Mouse (Mus musculus) heart, embryonic 16.5 days (tissue): ENCODE results near the gene Emc10. TPM values are rescaled to one million over a fixed set of nuclear protein-coding genes. Genes with fewer than 3 reads are reported as not detected.

Experiments
- ATAC-seq: fragments of 200-750 bp; cut with Nextera tagmentation; replicated peaks from 2 replicates; pipeline ENCODE4 v1.8.0; 2017; ENCODE audit warnings: moderate number of reproducible peaks; ENCODE audit not compliant: insufficient read depth, low FRiP score; ENCODE audit errors: extremely low read depth
- H3K27ac ChIP-seq: fragments of 300-500 bp; sonication (generic); 2 replicates; pipeline ENCODE4 v1.5.1; 2014; ENCODE audit warnings: mild to moderate bottlenecking, low read length, control low read depth, moderate library complexity
- H3K27me3 ChIP-seq: fragments of 300-500 bp; sonication (generic); 2 replicates; pipeline ENCODE4 v1.6.1; 2014; ENCODE audit warnings: low read length, mixed read lengths; ENCODE audit not compliant: control insufficient read depth, insufficient read depth
- H3K36me3 ChIP-seq: fragments of 300-500 bp; sonication (generic); 2 replicates; pipeline ENCODE4 v1.6.1; 2014; ENCODE audit not compliant: control insufficient read depth, insufficient read depth
- H3K4me1 ChIP-seq: fragments of 300-500 bp; sonication (generic); 2 replicates; pipeline ENCODE4 v1.6.1; 2014; ENCODE audit warnings: low read length, mixed read lengths; ENCODE audit not compliant: control insufficient read depth, insufficient read depth
- H3K4me2 ChIP-seq: fragments of 300-500 bp; sonication (generic); 2 replicates; pipeline ENCODE4 v1.6.1; 2014; ENCODE audit warnings: low read depth, mild to moderate bottlenecking, control low read depth, low read length
- H3K4me3 ChIP-seq: fragments of 300-500 bp; sonication (generic); 2 replicates; pipeline ENCODE4 v1.5.1; 2014; ENCODE audit warnings: mild to moderate bottlenecking, control low read depth, low read length
- H3K9ac ChIP-seq: fragments of 300-500 bp; sonication (generic); 2 replicates; pipeline ENCODE4 v1.6.1; 2014; ENCODE audit warnings: low read length, control low read depth
- H3K9me3 ChIP-seq: fragments of 300-500 bp; sonication (generic); replicated peaks from 2 replicates; pipeline ENCODE4 v1.6.1; 2016; ENCODE audit warnings: low read length; ENCODE audit not compliant: control insufficient read depth
- WGBS: fragments of 180-500 bp; shearing (Covaris S2); extraction: QIAGEN DNeasy Blood & Tissue Kit; methylation state at CpG from one replicate; pipeline ENCODE4 v1.1.7; 2014; 5-methylcytosine and 5-hydroxymethylcytosine counted together
- polyA plus RNA-seq: library from polyadenylated mRNA; unstranded; fragments of >200 nt; fragmentation: Nextera tagmentation; extraction: Ambion mirVana; gene quantifications from 2 replicates; pipeline ENCODE4 v1.2.1, GENCODE M21; 2015

Gene Emc10
- polyA plus RNA-seq, 1 experiment from 2014 or later, result 88.7 TPM

DNA sequence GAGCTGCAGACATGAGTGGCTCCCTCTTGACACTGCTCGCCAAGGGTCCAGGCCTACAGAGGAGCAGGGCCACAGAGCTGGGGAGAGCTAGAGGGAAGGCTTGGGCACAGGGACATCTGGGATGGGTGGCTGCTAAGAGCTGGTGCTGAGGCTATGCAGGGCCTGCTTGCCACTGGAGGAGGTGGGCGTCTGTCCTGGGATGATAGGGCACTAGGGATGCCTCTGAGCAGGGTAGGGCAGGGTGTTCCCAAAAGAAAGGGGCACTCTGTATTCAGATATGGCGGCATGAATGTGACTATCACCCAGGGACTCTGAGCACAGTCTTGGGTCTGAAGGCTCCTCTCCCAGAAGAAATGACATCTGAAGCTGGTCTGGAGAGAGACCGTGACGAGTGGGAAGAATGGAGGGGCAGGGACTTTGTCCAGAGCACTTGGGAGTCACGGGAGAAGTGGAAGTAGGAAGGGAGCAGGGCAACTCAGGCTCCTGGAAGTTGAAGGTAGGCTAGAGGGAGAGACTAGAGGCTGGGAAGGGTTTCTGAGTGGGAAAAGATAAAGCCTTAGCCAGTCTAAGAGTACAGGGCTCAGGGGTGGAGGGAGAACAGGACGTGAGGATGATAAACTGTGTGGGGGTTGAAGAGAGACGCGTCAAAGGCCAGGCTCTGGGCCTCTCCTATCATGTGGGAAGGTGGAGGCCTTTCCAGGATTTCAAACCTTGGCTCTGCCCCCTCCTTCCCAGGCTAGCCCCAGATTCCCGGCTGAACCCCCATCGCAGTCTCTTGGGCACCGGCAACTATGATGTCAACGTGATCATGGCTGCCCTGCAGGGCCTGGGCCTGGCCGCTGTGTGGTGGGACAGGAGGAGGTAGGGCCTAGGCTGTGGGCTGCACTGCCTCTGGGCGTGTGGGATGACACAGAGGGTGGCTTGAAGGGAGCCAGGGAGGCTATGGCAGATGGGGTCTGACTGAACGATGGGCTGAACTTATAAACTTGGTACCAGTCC, 26.4 kb downstream of the Emc10 start:
- ATAC-seq, result no peak
- H3K27me3 ChIP-seq, result no peaks in the 10 kb centered on the region
- no peaks in the 10 kb centered on the region for H3K9me3 ChIP-seq
- peak overlapping the region; percentile 85 for H3K9ac ChIP-seq
- peak overlapping the region; percentile 99 for H3K27ac ChIP-seq
- 57% methylated on average over 16 of the region's 16 CpGs for WGBS
- H3K4me2 ChIP-seq, result peak overlapping the region; percentile 91
- H3K4me1 ChIP-seq, result peaks cover 46% of the 10 kb centered on the region
- no peaks in the 10 kb centered on the region for H3K36me3 ChIP-seq
- H3K4me3 ChIP-seq, result no peak overlapping the region

DNA sequence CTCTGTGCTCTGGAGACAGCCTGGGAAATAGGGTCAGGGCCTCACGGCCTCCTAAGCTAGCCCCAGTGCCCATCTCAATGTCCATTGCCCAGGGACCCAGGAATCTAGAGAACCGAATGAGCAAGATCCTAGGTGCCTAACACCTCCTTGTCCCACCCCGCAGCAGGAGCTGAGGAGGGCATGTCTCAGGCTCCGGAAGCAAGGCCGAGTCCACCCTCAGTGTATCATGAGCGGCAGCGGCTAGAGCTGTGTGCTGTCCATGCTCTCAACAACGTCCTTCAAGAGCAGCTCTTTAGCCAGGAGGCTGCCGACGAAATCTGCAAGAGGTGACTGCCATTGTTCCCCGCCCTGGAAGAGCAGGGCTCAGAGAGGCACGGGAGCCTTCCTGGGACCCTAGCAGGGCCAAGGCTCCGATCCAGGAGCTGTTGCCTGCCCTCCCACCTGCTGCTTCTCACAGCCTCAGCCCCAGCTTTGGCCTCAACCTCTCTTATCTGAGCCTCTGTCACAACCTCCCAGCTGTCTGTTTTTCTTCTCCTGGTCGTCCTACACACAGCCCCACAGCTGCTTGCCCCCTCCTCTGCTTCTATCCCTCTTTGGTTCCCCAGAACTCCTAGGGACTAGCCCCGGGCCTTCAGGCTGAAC, 27.6 kb downstream of the Emc10 start:
- H3K9ac ChIP-seq, result peak overlapping the region; percentile 85
- peak overlapping the region; percentile 99 for H3K27ac ChIP-seq
- H3K9me3 ChIP-seq, result no peaks in the 10 kb centered on the region
- WGBS, result 34% methylated on average over 15 of the region's 15 CpGs
- peaks cover 46% of the 10 kb centered on the region for H3K4me1 ChIP-seq
- H3K4me3 ChIP-seq, result peak overlapping the region; percentile 77
- no peak for ATAC-seq
- H3K27me3 ChIP-seq, result peaks cover 4% of the 10 kb centered on the region; the same call in 1 of the 2 replicates
- peak overlapping the region; percentile 91 for H3K4me2 ChIP-seq
- no peaks in the 10 kb centered on the region for H3K36me3 ChIP-seq

DNA sequence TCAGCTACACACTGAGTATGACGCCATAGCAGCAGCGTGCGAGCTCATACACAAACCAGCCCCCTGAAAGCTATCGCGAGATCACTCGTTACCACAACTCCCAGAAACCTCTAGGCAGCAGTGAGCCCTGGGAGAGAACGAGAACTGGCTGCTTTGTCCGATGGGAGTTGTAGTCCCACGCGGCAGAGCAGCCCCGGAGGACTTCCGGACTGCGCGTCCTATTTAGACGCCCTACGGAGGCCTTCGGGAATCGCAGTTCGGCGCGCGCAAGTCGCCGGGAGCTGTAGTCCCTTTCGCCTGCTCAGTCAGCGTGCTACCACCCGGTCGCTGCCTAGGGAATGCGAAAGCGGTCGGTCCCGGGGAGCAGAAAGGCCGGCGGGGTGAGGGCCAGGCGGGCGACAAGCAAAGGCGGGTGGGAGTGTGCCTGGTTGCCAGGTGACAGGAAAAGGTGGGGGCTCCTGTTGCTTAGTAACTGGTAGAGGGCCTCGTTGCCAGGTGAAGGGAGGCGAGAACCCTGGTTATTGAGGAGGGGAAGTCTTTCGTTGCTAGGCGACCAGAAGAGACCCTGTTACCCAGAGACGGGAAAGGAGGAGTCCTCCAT, 28.4 kb downstream of the Emc10 start, which contains the start of gene Josd2:
Gene Josd2 (plus strand): TSS at position 170 of the 601 bp plus-strand sequence.
- Histone ChIP-seq H3K36me3 (no peaks in the 10 kb centered on the region), H3K9me3 (no peaks in the 10 kb centered on the region), H3K4me1 (peaks cover 45% of the 10 kb centered on the region), H3K4me2 (peak within 1 kb of the TSS; percentile 91), H3K9ac (peak within 1 kb of the TSS; percentile 85), H3K27me3 (peaks cover 7% of the 10 kb centered on the region; the same call in 1 of the 2 replicates), H3K27ac (peak within 1 kb of the TSS; percentile 99), H3K4me3 (peak within 1 kb of the TSS; percentile 77)
- under 1% methylated on average over 42 of the region's 42 CpGs for WGBS
- peak; percentile 85 for ATAC-seq

DNA sequence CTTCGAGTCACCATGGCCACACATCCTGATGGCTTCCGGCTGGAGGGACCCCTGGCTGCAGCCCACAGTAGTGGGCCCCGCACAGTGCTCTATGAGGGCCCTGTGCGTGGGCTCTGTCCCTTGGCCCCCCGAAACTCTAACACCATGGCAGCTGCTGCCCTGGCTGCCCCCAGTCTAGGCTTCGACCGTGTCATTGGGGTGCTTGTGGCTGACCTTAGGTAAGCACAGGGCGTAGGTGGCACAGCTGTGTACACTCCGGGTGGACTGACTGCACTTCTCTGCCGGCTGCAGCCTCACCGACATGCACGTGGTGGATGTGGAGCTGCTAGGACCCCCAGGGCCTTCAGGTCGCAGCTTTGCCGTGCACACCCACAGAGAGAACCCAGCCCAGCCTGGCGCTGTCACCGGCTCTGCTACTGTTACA, 29.4 kb downstream of the Emc10 start:
- H3K36me3 ChIP-seq, result no peaks in the 10 kb centered on the region
- no peak overlapping the region; the same call in 1 of the 2 replicates for H3K27ac ChIP-seq
- H3K4me1 ChIP-seq, result peaks cover 35% of the 10 kb centered on the region
- no peaks in the 10 kb centered on the region for H3K9me3 ChIP-seq
- ATAC-seq, result no peak
- WGBS, result 82% methylated on average over 16 of the region's 16 CpGs
- H3K9ac ChIP-seq, result no peak overlapping the region
- H3K4me3 ChIP-seq, result no peak overlapping the region
- peaks cover 13% of the 10 kb centered on the region for H3K27me3 ChIP-seq
- H3K4me2 ChIP-seq, result no peak overlapping the region

DNA sequence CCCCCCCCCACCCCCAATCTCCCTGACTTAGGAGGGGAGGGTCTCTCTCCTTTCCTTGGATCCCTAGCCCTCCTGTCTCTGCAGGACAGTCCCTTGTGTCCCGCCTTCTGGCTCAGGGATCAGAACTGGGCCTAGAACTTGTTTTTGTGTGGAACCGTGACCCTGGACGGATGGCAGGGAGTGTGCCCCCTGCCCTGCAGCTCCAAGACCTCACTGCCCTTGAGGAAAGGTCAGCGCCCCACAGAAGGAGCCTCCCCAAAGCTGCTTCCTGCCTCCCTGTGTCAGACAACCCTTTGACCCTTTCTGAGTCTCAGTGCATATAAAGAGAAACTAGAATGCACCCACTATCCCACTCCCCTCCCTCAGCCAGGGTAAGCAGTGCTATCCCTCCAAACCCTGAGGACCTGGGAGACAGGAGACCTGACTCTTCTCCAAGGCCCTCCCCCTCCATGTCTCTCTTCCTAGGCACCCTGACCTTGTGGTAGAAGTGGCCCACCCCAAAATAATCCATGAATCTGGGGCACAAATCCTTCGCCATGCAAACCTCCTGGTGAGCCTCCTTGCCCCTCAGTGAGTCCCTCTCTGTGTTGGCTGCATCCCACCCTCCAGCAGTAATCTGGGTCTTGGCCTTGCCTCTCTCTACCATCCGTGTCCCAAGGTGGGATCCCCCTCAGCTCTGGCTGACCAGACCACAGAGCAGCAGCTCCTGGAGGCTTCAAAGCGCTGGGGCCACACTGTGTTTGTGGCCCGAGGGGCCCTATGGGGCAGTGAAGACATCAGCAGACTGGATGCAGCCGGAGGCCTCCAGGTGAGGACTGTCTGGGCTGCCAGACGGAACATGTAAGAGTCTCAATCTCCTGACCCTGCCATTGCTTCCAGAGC, 30.1 kb downstream of the Emc10 start:
- Histone ChIP-seq H3K9me3 (no peaks in the 10 kb centered on the region), H3K36me3 (0 out of 2 replicates have a peak, but pooled peaks cover 4% of the 10 kb centered on the region), H3K4me2 (no peak overlapping the region), H3K4me1 (peaks cover 29% of the 10 kb centered on the region), H3K27me3 (peaks cover 19% of the 10 kb centered on the region), H3K4me3 (no peak overlapping the region), H3K27ac (no peak overlapping the region), H3K9ac (0 out of 2 replicates have a peak overlapping the region, but pooled peaks have one; percentile 46)
- ATAC-seq, result no peak
- WGBS, result 80% methylated on average over 10 of the region's 10 CpGs

DNA sequence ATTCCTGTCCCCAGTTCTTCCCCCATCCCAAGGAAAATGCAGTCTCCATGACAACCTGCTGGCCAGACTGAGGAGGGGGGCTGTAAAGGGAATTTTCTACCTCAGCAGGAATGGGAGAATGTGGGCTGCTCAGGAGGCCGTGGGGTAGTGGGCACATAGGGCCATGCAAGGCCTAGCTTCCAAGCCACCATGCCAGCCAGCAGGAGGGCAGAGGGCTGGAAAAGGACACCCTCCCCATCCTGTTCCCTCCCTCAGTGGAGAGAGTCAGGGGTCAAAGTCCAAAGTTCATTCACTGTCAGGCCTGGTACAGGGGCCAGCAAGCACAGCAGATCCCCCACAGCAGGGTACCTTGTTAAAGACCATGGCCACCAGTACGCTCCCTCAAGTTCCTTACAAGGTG, 31.2 kb downstream of the Emc10 start, which contains the start of gene Aspdh:
Gene Aspdh (plus strand): TSS at position 281 of the 400 bp plus-strand sequence.
- Histone ChIP-seq H3K9ac (0 out of 2 replicates have a peak within 1 kb of the TSS, but pooled peaks have one; percentile 46), H3K27ac (no peak within 1 kb of the TSS), H3K9me3 (no peaks in the 10 kb centered on the region), H3K36me3 (0 out of 2 replicates have a peak, but pooled peaks cover 4% of the 10 kb centered on the region), H3K27me3 (peaks cover 27% of the 10 kb centered on the region), H3K4me2 (no peak within 1 kb of the TSS), H3K4me3 (no peak within 1 kb of the TSS), H3K4me1 (peaks cover 18% of the 10 kb centered on the region)
- 79% methylated on average over 2 of the region's 2 CpGs for WGBS
- ATAC-seq, result no peak

DNA sequence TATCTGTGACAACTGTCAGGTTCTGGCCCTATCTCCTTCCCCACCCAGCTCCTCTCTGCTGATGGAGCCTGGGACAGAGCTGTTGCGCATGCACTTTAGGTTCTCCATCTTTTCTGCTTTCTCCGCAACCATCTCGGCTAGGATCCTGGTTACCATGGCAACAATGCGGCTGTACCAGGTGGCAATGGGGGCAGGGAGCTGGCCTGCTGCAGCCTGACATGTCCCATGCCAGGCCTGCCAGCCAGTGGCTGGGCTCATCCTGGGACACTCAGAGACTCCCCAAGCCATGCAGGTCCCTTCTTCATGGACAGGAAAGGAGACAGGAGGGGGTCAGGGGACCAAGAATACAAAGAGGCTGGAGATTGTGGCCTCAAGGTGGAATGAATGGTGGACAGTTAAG, 31.8 kb downstream of the Emc10 start:
- Histone ChIP-seq H3K4me2 (no peak overlapping the region), H3K9ac (no peak overlapping the region), H3K4me3 (no peak overlapping the region), H3K36me3 (0 out of 2 replicates have a peak, but pooled peaks cover 4% of the 10 kb centered on the region), H3K27ac (no peak overlapping the region), H3K9me3 (no peaks in the 10 kb centered on the region), H3K27me3 (peaks cover 27% of the 10 kb centered on the region), H3K4me1 (peaks cover 12% of the 10 kb centered on the region)
- WGBS, result 25% methylated on average over 4 of the region's 4 CpGs
- no peak for ATAC-seq
